Mouse (Mus musculus) heart, embryonic 16.5 days (tissue): Measurements from ENCODE around the gene Col6a4. TPM values are rescaled to one million over a fixed set of nuclear protein-coding genes. Genes with fewer than 3 reads are reported as not detected.

Experiments used
- ATAC-seq: fragments of 200-750 bp; cut with Nextera tagmentation; replicated peaks from 2 replicates; pipeline ENCODE4 v1.8.0; 2017; ENCODE audit warnings: moderate number of reproducible peaks; ENCODE audit not compliant: insufficient read depth, low FRiP score; ENCODE audit errors: extremely low read depth
- H3K27ac ChIP-seq: fragments of 300-500 bp; sonication (generic); 2 replicates; pipeline ENCODE4 v1.5.1; 2014; ENCODE audit warnings: mild to moderate bottlenecking, low read length, control low read depth, moderate library complexity
- H3K27me3 ChIP-seq: fragments of 300-500 bp; sonication (generic); 2 replicates; pipeline ENCODE4 v1.6.1; 2014; ENCODE audit warnings: low read length, mixed read lengths; ENCODE audit not compliant: control insufficient read depth, insufficient read depth
- H3K36me3 ChIP-seq: fragments of 300-500 bp; sonication (generic); 2 replicates; pipeline ENCODE4 v1.6.1; 2014; ENCODE audit not compliant: control insufficient read depth, insufficient read depth
- H3K4me1 ChIP-seq: fragments of 300-500 bp; sonication (generic); 2 replicates; pipeline ENCODE4 v1.6.1; 2014; ENCODE audit warnings: low read length, mixed read lengths; ENCODE audit not compliant: control insufficient read depth, insufficient read depth
- H3K4me2 ChIP-seq: fragments of 300-500 bp; sonication (generic); 2 replicates; pipeline ENCODE4 v1.6.1; 2014; ENCODE audit warnings: low read depth, mild to moderate bottlenecking, control low read depth, low read length
- H3K4me3 ChIP-seq: fragments of 300-500 bp; sonication (generic); 2 replicates; pipeline ENCODE4 v1.5.1; 2014; ENCODE audit warnings: mild to moderate bottlenecking, control low read depth, low read length
- H3K9ac ChIP-seq: fragments of 300-500 bp; sonication (generic); 2 replicates; pipeline ENCODE4 v1.6.1; 2014; ENCODE audit warnings: low read length, control low read depth
- H3K9me3 ChIP-seq: fragments of 300-500 bp; sonication (generic); replicated peaks from 2 replicates; pipeline ENCODE4 v1.6.1; 2016; ENCODE audit warnings: low read length; ENCODE audit not compliant: control insufficient read depth
- WGBS: fragments of 180-500 bp; shearing (Covaris S2); extraction: QIAGEN DNeasy Blood & Tissue Kit; methylation state at CpG from one replicate; pipeline ENCODE4 v1.1.7; 2014; 5-methylcytosine and 5-hydroxymethylcytosine counted together
- polyA plus RNA-seq: library from polyadenylated mRNA; unstranded; fragments of >200 nt; fragmentation: Nextera tagmentation; extraction: Ambion mirVana; gene quantifications from 2 replicates; pipeline ENCODE4 v1.2.1, GENCODE M21; 2015

Gene Col6a4
- polyA plus RNA-seq, 1 experiment from 2014 or later, result 0.32 TPM

DNA sequence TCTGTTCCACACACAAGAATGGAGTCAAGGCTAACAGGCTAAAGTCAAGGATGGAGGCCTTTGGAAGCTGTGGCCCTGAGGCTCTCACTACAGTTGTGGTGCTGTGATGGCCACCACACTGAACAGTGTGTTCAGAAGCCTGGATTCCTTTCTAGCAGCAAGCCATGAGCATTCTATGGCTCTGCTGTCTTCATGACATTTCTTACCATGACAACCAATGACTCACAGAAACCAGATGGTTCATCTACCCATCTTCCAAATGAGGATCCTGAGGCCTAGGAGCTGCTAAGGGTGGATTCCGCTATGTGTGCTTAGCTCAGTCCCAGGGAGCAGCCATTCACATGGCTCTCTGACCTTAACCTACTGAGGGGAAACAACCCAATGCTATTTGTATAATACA lies 57.3 kb downstream of the Col6a4 start:
- no peak for ATAC-seq
- H3K9me3 ChIP-seq, result peaks cover 3% of the 10 kb centered on the region

DNA sequence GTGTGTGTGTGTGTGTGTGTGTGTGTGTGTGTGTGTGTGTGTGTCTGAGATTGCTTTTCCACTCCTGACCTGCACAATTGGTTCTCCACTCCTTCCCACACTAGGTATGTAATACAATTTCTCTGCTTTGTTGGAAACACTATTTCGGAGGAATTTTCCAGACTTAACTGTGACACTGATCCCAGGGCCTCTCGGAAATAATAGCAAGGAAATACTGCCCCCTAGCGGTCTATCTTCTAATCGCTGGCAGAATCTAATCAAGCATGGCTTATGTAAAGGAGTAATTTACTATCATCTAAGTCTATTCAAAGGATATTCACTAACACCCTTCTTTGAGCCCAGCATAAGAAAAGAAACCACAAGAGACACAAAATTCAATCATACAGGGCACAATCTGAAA lies 57.7 kb downstream of the Col6a4 start:
- 2% methylated on average over 4 of the region's 4 CpGs for WGBS
- H3K9ac ChIP-seq, result no peak overlapping the region
- no peak overlapping the region for H3K27ac ChIP-seq
- H3K36me3 ChIP-seq, result no peaks in the 10 kb centered on the region
- no peaks in the 10 kb centered on the region for H3K4me1 ChIP-seq
- no peak overlapping the region for H3K4me2 ChIP-seq
- no peak for ATAC-seq
- H3K9me3 ChIP-seq, result peaks cover 3% of the 10 kb centered on the region
- H3K27me3 ChIP-seq, result no peaks in the 10 kb centered on the region
- no peak overlapping the region for H3K4me3 ChIP-seq

More for the DNA sequence above, 57.3 kb downstream of the Col6a4 start:
- H3K27ac ChIP-seq, result no peak overlapping the region
- 66% methylated on average over 1 of the region's 1 CpGs for WGBS
- H3K4me3 ChIP-seq, result no peak overlapping the region
- H3K4me1 ChIP-seq, result no peaks in the 10 kb centered on the region
- H3K27me3 ChIP-seq, result no peaks in the 10 kb centered on the region
- no peaks in the 10 kb centered on the region for H3K36me3 ChIP-seq
- H3K9ac ChIP-seq, result no peak overlapping the region
- H3K4me2 ChIP-seq, result no peak overlapping the region

DNA sequence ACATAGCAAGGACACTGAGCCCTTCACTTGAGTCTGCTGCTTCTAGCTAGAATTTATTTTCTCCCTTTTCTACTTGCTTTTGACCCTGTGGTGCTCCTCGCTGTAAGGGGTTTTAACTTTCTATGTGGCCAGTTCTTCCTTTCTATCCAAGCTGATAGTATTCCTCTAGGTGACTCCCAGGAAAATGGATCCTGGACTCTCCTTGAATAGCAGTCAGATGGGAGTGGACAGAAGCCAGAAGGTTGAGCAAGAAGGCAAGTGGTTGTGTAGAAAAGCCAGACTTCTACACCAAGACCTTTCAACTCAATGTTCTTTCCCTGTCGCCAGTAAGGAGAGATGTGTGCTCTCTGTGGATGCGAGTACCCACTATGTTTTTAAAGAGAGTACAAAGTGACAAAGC lies 80.9 kb downstream of the Col6a4 start:
- no peak for ATAC-seq
- 82% methylated on average over 3 of the region's 3 CpGs for WGBS
- no peak overlapping the region for H3K4me2 ChIP-seq

DNA sequence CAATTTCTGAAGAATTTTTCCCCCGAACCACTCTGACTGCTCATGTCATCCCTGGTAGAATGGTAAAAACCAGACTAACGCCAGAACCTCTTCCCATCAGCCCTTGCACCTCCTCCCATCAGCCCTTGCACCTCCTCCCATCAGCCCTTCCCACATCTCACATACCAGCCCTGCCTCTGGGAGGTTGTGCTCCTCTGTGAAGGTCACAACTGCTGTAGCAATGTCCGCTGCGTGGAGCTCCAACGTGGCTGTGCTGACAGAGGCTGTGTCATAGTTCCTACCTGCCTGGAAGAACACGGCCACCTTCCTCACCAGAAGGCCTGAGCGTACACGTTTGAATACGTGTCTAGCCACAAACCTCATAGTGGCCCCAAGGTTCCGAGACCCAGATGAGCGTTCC lies 83.4 kb downstream of the Col6a4 start:
- Histone ChIP-seq H3K4me3 (no peak overlapping the region), H3K27me3 (no peaks in the 10 kb centered on the region), H3K4me1 (no peaks in the 10 kb centered on the region), H3K4me2 (no peak overlapping the region), H3K9me3 (no peaks in the 10 kb centered on the region), H3K36me3 (no peaks in the 10 kb centered on the region), H3K9ac (no peak overlapping the region), H3K27ac (no peak overlapping the region)
- ATAC-seq, result no peak
- 79% methylated on average over 11 of the region's 11 CpGs for WGBS

More for the DNA sequence above, 80.9 kb downstream of the Col6a4 start:
- no peaks in the 10 kb centered on the region for H3K4me1 ChIP-seq
- no peak overlapping the region for H3K4me3 ChIP-seq
- no peak overlapping the region for H3K9ac ChIP-seq
- H3K27ac ChIP-seq, result no peak overlapping the region
- no peaks in the 10 kb centered on the region for H3K9me3 ChIP-seq
- no peaks in the 10 kb centered on the region for H3K27me3 ChIP-seq
- no peaks in the 10 kb centered on the region for H3K36me3 ChIP-seq

DNA sequence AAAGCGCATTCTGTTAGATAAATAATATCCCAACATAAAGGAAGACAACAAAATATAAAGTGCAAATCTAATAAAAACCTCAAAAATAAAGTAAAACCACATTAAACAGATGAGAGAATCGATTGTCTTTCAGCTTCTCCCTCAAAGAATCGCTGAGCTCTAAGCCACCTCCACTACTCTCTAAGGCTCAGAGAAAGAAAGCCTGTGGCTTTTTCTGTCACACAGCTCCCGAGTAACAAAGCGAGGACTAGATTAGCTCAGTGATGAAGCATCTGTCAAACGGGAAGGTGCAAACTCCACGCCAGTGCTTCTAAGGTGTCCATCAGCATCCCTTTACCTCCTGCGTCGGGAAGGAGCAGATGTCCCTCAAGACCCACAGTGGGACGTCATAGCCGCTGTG lies 98.6 kb downstream of the Col6a4 start:
- no peak for ATAC-seq
- H3K36me3 ChIP-seq, result no peaks in the 10 kb centered on the region
- H3K27me3 ChIP-seq, result no peaks in the 10 kb centered on the region
- H3K4me2 ChIP-seq, result no peak overlapping the region
- H3K4me3 ChIP-seq, result no peak overlapping the region
- H3K9me3 ChIP-seq, result no peaks in the 10 kb centered on the region; the same call in 1 of the 2 replicates
- H3K4me1 ChIP-seq, result no peaks in the 10 kb centered on the region
- H3K9ac ChIP-seq, result no peak overlapping the region
- H3K27ac ChIP-seq, result no peak overlapping the region
- whole genome bisulfite sequencing, result 49% methylated on average over 11 of the region's 11 CpGs

DNA sequence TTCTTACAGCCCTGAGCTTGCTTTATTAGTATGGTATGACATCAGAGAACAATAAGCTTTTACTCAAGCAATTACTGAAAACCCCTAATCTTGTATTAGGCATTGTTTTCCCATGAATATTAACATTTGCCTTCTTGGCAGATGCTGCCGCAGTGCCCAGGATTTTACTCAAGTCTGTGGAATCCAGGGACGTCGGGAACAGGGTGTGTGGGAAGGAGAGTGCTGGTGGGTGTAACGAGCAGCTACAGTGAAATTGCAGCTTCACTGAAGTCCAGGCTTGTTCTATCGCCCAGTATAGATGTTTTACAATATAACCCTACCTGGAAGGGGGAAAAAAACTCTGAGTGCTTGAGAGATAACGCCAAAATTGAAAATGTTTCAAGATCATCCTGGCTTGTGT lies 104.2 kb downstream of the Col6a4 start:
- no peak overlapping the region for H3K9ac ChIP-seq
- no peaks in the 10 kb centered on the region for H3K36me3 ChIP-seq
- H3K27me3 ChIP-seq, result no peaks in the 10 kb centered on the region
- H3K4me2 ChIP-seq, result no peak overlapping the region
- no peak overlapping the region for H3K27ac ChIP-seq
- H3K9me3 ChIP-seq, result no peaks in the 10 kb centered on the region; the same call in 1 of the 2 replicates
- no peak overlapping the region for H3K4me3 ChIP-seq
- no peaks in the 10 kb centered on the region for H3K4me1 ChIP-seq
- WGBS, result 75% methylated on average over 6 of the region's 6 CpGs
- ATAC-seq, result no peak

DNA sequence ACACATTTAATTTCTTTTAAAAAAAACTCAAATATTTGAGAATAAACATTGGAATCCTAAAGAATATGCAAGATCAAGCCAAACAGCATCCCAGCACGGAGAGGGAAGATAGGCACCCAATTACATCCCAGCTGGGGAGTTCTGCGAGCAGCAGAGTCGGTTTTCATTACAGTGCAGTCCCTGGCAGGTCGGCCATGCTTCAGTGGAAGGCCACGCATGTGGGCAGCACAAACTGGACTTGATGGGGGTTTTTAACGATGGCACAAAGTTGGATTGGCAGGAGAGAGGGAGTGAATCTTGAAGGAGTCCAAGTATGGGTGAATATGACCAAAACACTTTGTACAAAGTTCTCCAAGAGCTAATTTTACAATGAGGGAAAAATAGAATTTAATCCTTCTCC lies 106.5 kb downstream of the Col6a4 start:
- Histone ChIP-seq H3K36me3 (no peaks in the 10 kb centered on the region), H3K4me2 (no peak overlapping the region), H3K9me3 (no peaks in the 10 kb centered on the region; the same call in 1 of the 2 replicates), H3K9ac (no peak overlapping the region), H3K4me3 (no peak overlapping the region), H3K27me3 (no peaks in the 10 kb centered on the region), H3K27ac (no peak overlapping the region), H3K4me1 (no peaks in the 10 kb centered on the region)
- ATAC-seq, result no peak
- 70% methylated on average over 6 of the region's 6 CpGs for WGBS

DNA sequence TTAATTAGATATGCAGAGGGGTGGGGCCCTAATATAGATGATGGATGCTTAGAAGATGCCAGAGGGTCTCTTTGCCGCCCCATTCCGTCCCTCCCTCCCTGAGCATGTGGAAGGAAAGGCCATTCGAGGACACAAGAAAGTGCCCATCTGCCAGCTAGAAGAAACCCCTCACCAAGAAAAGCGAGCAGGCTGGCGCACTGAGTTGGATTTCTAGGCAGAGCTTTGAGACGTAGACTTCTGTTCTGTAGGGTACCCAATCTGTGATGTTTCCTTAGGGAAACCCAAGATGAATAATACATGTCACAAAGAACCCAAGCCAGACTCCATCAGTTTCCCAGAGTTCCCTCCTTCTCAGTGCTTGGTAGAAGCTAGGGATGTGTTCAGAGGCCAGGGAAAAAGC lies 107.1 kb downstream of the Col6a4 start:
- 91% methylated on average over 6 of the region's 6 CpGs for WGBS
- no peak overlapping the region for H3K4me3 ChIP-seq
- no peaks in the 10 kb centered on the region for H3K4me1 ChIP-seq
- H3K9ac ChIP-seq, result no peak overlapping the region
- no peaks in the 10 kb centered on the region for H3K9me3 ChIP-seq
- H3K27ac ChIP-seq, result no peak overlapping the region
- ATAC-seq, result no peak
- H3K4me2 ChIP-seq, result no peak overlapping the region
- H3K27me3 ChIP-seq, result no peaks in the 10 kb centered on the region
- H3K36me3 ChIP-seq, result no peaks in the 10 kb centered on the region

DNA sequence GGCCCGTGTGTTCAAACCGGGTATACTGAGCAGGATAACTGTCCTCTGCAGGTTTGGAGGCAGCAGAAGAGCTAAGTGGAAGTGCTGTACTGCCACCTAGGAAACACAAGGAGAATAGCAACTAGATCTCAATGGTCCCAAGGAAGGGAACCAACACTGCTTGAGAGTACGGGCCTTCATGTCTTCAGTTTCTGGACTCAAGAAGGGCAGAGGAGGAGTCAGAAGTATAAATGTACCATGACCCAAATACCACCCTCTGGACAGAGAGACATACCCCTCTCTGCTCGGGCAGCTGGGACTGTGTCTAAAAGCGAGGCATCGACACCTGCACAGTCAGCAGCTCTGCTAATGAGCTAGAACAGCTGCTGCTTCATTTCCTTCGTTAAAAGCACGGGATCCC lies 108.5 kb downstream of the Col6a4 start:
- Histone ChIP-seq H3K4me3 (no peak overlapping the region), H3K36me3 (no peaks in the 10 kb centered on the region), H3K4me2 (no peak overlapping the region), H3K9ac (no peak overlapping the region), H3K27me3 (no peaks in the 10 kb centered on the region), H3K27ac (no peak overlapping the region), H3K4me1 (no peaks in the 10 kb centered on the region), H3K9me3 (no peaks in the 10 kb centered on the region)
- WGBS, result 59% methylated on average over 8 of the region's 8 CpGs
- no peak for ATAC-seq
